Mouse (Mus musculus): Measurements from ENCODE around the gene Egfr.

DNA sequence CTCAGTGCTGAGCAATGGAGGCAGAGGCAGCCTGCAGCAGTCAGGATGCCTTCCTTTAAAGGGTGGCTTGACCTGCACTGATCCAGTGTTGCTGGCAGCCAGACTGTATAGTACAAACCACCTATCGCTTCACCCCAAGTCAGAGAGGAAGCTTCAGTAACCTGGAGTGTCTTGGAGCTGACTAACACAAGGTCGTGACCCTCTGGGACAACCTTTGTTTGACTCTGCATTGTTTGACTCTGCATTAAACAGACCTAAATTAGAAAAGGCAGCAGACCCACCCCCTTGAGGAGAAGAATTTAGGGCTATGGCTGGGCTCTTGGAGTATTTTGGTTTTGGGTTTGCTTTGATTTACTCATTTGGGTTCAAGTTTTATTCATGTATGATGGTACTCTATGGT, 117.5 kb downstream of the Egfr start:
- no peak for TF ChIP-seq POLR2A (IDR thresholded peaks at IDR 0.05; ENCODE audit: extremely low read depth, insufficient read depth, low read length)
- no peak for TF ChIP-seq CTCF (IDR thresholded peaks at IDR 0.05; ENCODE audit: extremely low read depth, insufficient read depth, low read length)

Data from cortical plate, adult 2 months (tissue).